Mouse (Mus musculus): Measurements from ENCODE around the gene Skap2. TPM values are rescaled to one million over a fixed set of nuclear protein-coding genes. Genes with fewer than 3 reads are reported as not detected.

Gene Skap2
- 1 to 10 TPM; 4.6 to 4.8 TPM for total RNA-seq (2021)
- long read RNA-seq, experiment 1, transcript Skap2-205 (13 exons, 3,382 nt), result major isoform, 8 of 9 reads
- long read RNA-seq, experiment 1, partial matches to known transcripts, result 0 of 9 reads
- long read RNA-seq, experiment 1, other reads (novel, unspliced or antisense), result 1 of 9 reads
- long read RNA-seq, experiment 2, partial matches to known transcripts, result 1 of 6 reads
- long read RNA-seq, experiment 2, other reads (novel, unspliced or antisense), result 3 of 6 reads

- peak; percentile 98 for DNase-seq
- intact Hi-C loops (cut with DNase I; ENCODE audit: low total_unique reads), result no loop called here
Observed at GRCm38 (mm10) chr6:52012409-52013244, at the start of gene Skap2. TSS of gene Skap2 (minus strand) at chr6:52012549.

GRCm38 (mm10) chr6:52058899-52059448 lies 46.6 kb upstream of the Skap2 start:
- intact Hi-C loops (cut with DNase I; ENCODE audit: low total_unique reads), result no loop called here
- DNase-seq, result no peak

- intact Hi-C loops (cut with DNase I; ENCODE audit: low total_unique reads), result no loop called here
- no peak for DNase-seq
Observed at GRCm38 (mm10) chr6:52058120-52058519, 45.8 kb upstream of the Skap2 start.

- intact Hi-C loops (cut with DNase I; ENCODE audit: low total_unique reads), result no loop called here
- no peak for DNase-seq
Observed at GRCm38 (mm10) chr6:52053567-52054561, 41.5 kb upstream of the Skap2 start.

- intact Hi-C loops (cut with DNase I; ENCODE audit: low total_unique reads), result no loop called here
- no peak for DNase-seq
Observed at GRCm38 (mm10) chr6:52050062-52050461, 37.7 kb upstream of the Skap2 start.

GRCm38 (mm10) chr6:52045517-52045916 lies 33.2 kb upstream of the Skap2 start:
- intact Hi-C loops (cut with DNase I; ENCODE audit: low total_unique reads), result loop anchor here (10.0 kb wide), 1 partner anchor 89 kb away; no protein-coding TSS in a partner anchor

GRCm38 (mm10) chr6:52036077-52036476 lies 23.7 kb upstream of the Skap2 start:
- intact Hi-C loops (cut with DNase I; ENCODE audit: low total_unique reads), result no loop called here
- DNase-seq, result no peak

More at GRCm38 (mm10) chr6:52045517-52045916, 33.2 kb upstream of the Skap2 start:
- DNase-seq, result peak; percentile 7

- intact Hi-C loops (cut with DNase I; ENCODE audit: low total_unique reads), result no loop called here
- DNase-seq, result no peak
Observed at GRCm38 (mm10) chr6:52031181-52031580, 18.8 kb upstream of the Skap2 start.

- intact Hi-C loops (cut with DNase I; ENCODE audit: low total_unique reads), result no loop called here
Observed at GRCm38 (mm10) chr6:52028131-52028530, 15.8 kb upstream of the Skap2 start.

GRCm38 (mm10) chr6:52027181-52027580 lies 14.8 kb upstream of the Skap2 start:
- intact Hi-C loops (cut with DNase I; ENCODE audit: low total_unique reads), result no loop called here
- no peak for DNase-seq

More at GRCm38 (mm10) chr6:52028131-52028530, 15.8 kb upstream of the Skap2 start:
- DNase-seq, result no peak

GRCm38 (mm10) chr6:52026281-52026680 lies 13.9 kb upstream of the Skap2 start:
- intact Hi-C loops (cut with DNase I; ENCODE audit: low total_unique reads), result no loop called here
- no peak for DNase-seq

GRCm38 (mm10) chr6:52024730-52025129 lies 12.4 kb upstream of the Skap2 start:
- intact Hi-C loops (cut with DNase I; ENCODE audit: low total_unique reads), result no loop called here
- DNase-seq, result no peak

GRCm38 (mm10) chr6:52022363-52022762 lies 10.0 kb upstream of the Skap2 start:
- intact Hi-C loops (cut with DNase I; ENCODE audit: low total_unique reads), result no loop called here
- no peak for DNase-seq

- intact Hi-C loops (cut with DNase I; ENCODE audit: low total_unique reads), result no loop called here
- DNase-seq, result no peak
Observed at GRCm38 (mm10) chr6:52020276-52020675, 7.9 kb upstream of the Skap2 start.

- intact Hi-C loops (cut with DNase I; ENCODE audit: low total_unique reads), result no loop called here
- DNase-seq, result no peak
Observed at GRCm38 (mm10) chr6:52013245-52013945, 1.0 kb upstream of the Skap2 start.

GRCm38 (mm10) chr6:52011559-52012408 lies 565 bp downstream of the Skap2 start:
- DNase-seq, result no peak

GRCm38 (mm10) chr6:52009385-52009784 lies 3.0 kb downstream of the Skap2 start:
- intact Hi-C loops (cut with DNase I; ENCODE audit: low total_unique reads), result loop anchor here (10.0 kb wide), 2 partner anchors 135 to 825 kb away; no protein-coding TSS in a partner anchor
- no peak for DNase-seq

More at GRCm38 (mm10) chr6:52011559-52012408, 565 bp downstream of the Skap2 start:
- intact Hi-C loops (cut with DNase I; ENCODE audit: low total_unique reads), result no loop called here

- no peak for DNase-seq
- intact Hi-C loops (cut with DNase I; ENCODE audit: low total_unique reads), result loop anchor here (10.0 kb wide), 2 partner anchors 134 to 824 kb away; no protein-coding TSS in a partner anchor
Observed at GRCm38 (mm10) chr6:52008757-52009156, 3.6 kb downstream of the Skap2 start.
